39 mouse cellular contexts compared by ENCODE assay signal in genomic region chr11:33228186-33228585, GRCm38 (mm10). TPM values are rescaled to one million over a fixed set of nuclear protein-coding genes. Genes with fewer than 3 reads are reported as not detected.
"Had no signal": no experiment of that assay in that cellular context is flagged by ENCODE, and none has a peak within 500 bp of the region (broad histone marks: within the 10 kb centered on the region; RNA-seq: fewer than 3 reads in every experiment).

No protein-coding gene starts in this region.

- H3K27ac ChIP-seq: embryonic facial prominence, embryonic 10.5 days; embryonic facial prominence, embryonic 12.5 days; embryonic facial prominence, embryonic 13.5 days; embryonic facial prominence, embryonic 15.5 days; forebrain, embryonic 10.5 days; forebrain, embryonic 12.5 days; forebrain, embryonic 13.5 days; forebrain, embryonic 15.5 days; gastrocnemius, adult 2 months; heart, adult 2 months had no signal

- H3K27me3 ChIP-seq: embryonic facial prominence, embryonic 12.5 days; embryonic facial prominence, embryonic 15.5 days; forebrain, embryonic 12.5 days; forebrain, embryonic 13.5 days; forebrain, embryonic 15.5 days had no signal

- H3K36me3 ChIP-seq: embryonic facial prominence, embryonic 10.5 days; embryonic facial prominence, embryonic 12.5 days; embryonic facial prominence, embryonic 13.5 days; embryonic facial prominence, embryonic 15.5 days; forebrain, embryonic 10.5 days; forebrain, embryonic 12.5 days; forebrain, embryonic 15.5 days had no signal

- H3K9me3 ChIP-seq: embryonic facial prominence, embryonic 10.5 days; embryonic facial prominence, embryonic 12.5 days; embryonic facial prominence, embryonic 13.5 days; embryonic facial prominence, embryonic 15.5 days; forebrain, embryonic 10.5 days; forebrain, embryonic 12.5 days; forebrain, embryonic 13.5 days; forebrain, embryonic 15.5 days had no signal

- H3K4me3 ChIP-seq: embryonic facial prominence, embryonic 10.5 days; embryonic facial prominence, embryonic 12.5 days; embryonic facial prominence, embryonic 13.5 days; embryonic facial prominence, embryonic 15.5 days; erythroblast, embryonic 14.5 days; forebrain, embryonic 10.5 days; forebrain, embryonic 12.5 days; forebrain, embryonic 13.5 days; forebrain, embryonic 15.5 days; gastrocnemius, adult 2 months; heart, adult 2 months had no signal

- H3K9ac ChIP-seq: embryonic facial prominence, embryonic 12.5 days; embryonic facial prominence, embryonic 13.5 days; embryonic facial prominence, embryonic 15.5 days; forebrain, embryonic 12.5 days; forebrain, embryonic 13.5 days; forebrain, embryonic 15.5 days; forebrain, postnatal 0 days had no signal

- H3K4me1 ChIP-seq: embryonic facial prominence, embryonic 12.5 days; embryonic facial prominence, embryonic 13.5 days; embryonic facial prominence, embryonic 15.5 days; forebrain, embryonic 12.5 days had no signal

- ATAC-seq: forebrain, embryonic 13.5 days; forebrain, embryonic 14.5 days; forebrain, embryonic 15.5 days; forebrain, embryonic 16.5 days; forebrain, postnatal 0 days had no signal

- DNase-seq: cerebellum, adult 2 months; cerebellum, adult 8-10 months; cerebellum, adult 9-10 months; cerebellum, adult 9-11 months; cerebellum, postnatal 10 days; cerebellum, postnatal 14 days; cerebellum, postnatal 25 days; cerebellum, postnatal 36 days; embryo, embryonic 11 days; forebrain, postnatal 0 days; gastrocnemius, adult 2 months; gastrocnemius, postnatal 10 days; gastrocnemius, postnatal 14 days; gastrocnemius, postnatal 25 days; gastrocnemius, postnatal 36 days; heart, adult 18-20 months; heart, adult 2 months had no signal

- H3K4me2 ChIP-seq: embryonic facial prominence, embryonic 12.5 days; embryonic facial prominence, embryonic 13.5 days; embryonic facial prominence, embryonic 15.5 days; forebrain, embryonic 12.5 days; forebrain, embryonic 13.5 days; forebrain, embryonic 15.5 days had no signal

RNA-seq across cellular contexts. Expression of gene Tlx3, which starts 24.8 kb away (rescaled TPM):
- total RNA-seq: common myeloid progenitor, adult 5-6 weeks; forebrain, postnatal 0 days; gastrocnemius, adult 18-20 months; gastrocnemius, adult 2 months; gastrocnemius, adult 8-10 months; gastrocnemius, postnatal 10 days; gastrocnemius, postnatal 14 days; gastrocnemius, postnatal 25 days; gastrocnemius, postnatal 36 days; gastrocnemius, postnatal 4 days; granulocyte monocyte progenitor cell, adult 5-6 weeks; heart, adult 18-20 months; heart, adult 2 months had no signal
- polyA plus RNA-seq: cortical plate, adult 2 months; forebrain, embryonic 10.5 days; forebrain, embryonic 11.5 days; forebrain, embryonic 13.5 days; forebrain, embryonic 14.5 days; forebrain, embryonic 16.5 days; forebrain, postnatal 0 days; frontal cortex, adult 2 months; gonadal fat pad, adult 2 months; heart, adult 2 months had no signal

RNA-seq across cellular contexts. Expression of gene Gm12117, which starts 48.4 kb away (rescaled TPM):
- total RNA-seq: common myeloid progenitor, adult 5-6 weeks; gastrocnemius, adult 18-20 months; gastrocnemius, adult 2 months; gastrocnemius, adult 8-10 months; gastrocnemius, postnatal 10 days; gastrocnemius, postnatal 14 days; gastrocnemius, postnatal 25 days; gastrocnemius, postnatal 36 days; granulocyte monocyte progenitor cell, adult 5-6 weeks; heart, adult 18-20 months; heart, adult 2 months had no signal
- polyA plus RNA-seq: embryonic facial prominence, embryonic 10.5 days; embryonic facial prominence, embryonic 11.5 days; embryonic facial prominence, embryonic 12.5 days; embryonic facial prominence, embryonic 13.5 days; embryonic facial prominence, embryonic 14.5 days; embryonic facial prominence, embryonic 15.5 days; erythroblast, embryonic 14.5 days; forebrain, embryonic 10.5 days; forebrain, embryonic 11.5 days; forebrain, embryonic 13.5 days; forebrain, embryonic 14.5 days; forebrain, embryonic 15.5 days; forebrain, embryonic 16.5 days; forebrain, postnatal 0 days; gonadal fat pad, adult 2 months; heart, adult 2 months had no signal
